Mouse (Mus musculus) fat pad, adult 2 months (tissue): ENCODE results near the gene Vmn2r15.

Experiments
- DNase-seq: peaks from one replicate; pipeline ENCODE4 v3.0.0-alpha.2; 2011; ENCODE audit warnings: low read depth, low spot score; ENCODE audit errors: extremely low read depth

Gene Vmn2r15

DNA sequence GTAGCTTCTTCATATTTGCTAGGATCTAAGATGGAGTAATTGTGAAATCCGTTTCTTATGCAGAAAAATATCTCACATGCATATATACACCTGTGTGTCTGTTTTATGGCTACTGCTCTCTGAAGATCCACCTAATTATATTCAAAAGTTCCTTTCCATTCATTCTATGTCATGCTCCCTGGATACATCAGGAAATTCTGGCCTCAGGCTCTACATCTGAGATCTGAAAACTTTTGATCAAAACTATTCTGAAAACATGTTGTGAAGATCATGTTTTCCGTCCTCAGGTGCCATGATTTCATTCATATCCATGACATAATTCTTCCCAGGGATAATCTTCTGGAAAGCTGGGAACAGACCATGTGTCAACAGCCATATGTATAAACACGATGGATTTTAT lies at the start of gene Vmn2r15:
TSS of gene Vmn2r15 (minus strand) at position 101 of the 400 bp plus-strand sequence.
- DNase-seq, result no peak

DNA sequence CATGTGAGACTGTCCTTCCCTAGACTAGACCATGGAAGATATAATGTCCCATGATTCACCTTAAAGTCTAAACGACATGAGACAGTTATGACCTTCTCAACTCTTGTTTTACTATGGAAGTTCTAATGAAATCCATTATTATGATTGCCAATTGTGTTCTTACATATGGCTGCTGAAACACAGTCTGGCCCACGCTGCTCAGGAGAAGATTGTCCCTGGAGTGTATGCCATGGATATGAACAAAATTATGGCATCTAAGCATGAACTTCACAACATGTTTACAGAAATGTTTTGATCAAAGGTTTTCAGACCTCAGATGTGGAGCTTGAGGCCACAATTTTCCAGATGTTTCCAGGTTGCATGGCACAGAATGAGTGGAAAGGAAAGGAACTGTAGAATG lies 32.4 kb upstream of the Vmn2r15 start, which contains the start of gene Vmn2r16:
TSS of gene Vmn2r16 (plus strand) at position 301 of the 400 bp plus-strand sequence.
- no peak for DNase-seq

DNA sequence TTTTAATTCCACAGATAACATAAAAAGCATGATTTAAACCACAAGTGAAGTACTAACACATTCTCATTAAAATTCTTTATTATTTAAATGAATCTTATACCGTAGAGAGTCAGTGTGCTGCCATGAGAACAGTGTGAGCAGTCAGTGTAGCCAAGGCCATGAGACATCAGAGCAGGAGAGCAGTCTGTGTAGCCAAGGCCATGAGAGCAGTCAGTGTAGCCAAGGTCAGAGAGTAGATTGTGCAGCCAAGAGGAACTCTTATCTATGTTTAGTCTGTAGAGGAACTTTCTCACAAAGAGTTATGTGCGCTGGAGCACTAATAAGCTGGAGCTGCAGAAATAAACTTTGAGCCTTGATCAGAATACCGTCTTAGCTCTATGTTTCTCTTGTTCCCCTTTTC lies 2.8 kb downstream of the Vmn2r15 start:
- no peak for DNase-seq
